Mouse (Mus musculus): ENCODE measurements around the gene Dab2ip. TPM values are rescaled to one million over a fixed set of nuclear protein-coding genes. Genes with fewer than 3 reads are reported as not detected.
A peak's percentile ranks its signal among the peaks of the same experiment; 100 is the strongest.

The Dab2ip gene
- polyA plus RNA-seq, 1 experiment from 2014 or later = 41.4 TPM

DNA sequence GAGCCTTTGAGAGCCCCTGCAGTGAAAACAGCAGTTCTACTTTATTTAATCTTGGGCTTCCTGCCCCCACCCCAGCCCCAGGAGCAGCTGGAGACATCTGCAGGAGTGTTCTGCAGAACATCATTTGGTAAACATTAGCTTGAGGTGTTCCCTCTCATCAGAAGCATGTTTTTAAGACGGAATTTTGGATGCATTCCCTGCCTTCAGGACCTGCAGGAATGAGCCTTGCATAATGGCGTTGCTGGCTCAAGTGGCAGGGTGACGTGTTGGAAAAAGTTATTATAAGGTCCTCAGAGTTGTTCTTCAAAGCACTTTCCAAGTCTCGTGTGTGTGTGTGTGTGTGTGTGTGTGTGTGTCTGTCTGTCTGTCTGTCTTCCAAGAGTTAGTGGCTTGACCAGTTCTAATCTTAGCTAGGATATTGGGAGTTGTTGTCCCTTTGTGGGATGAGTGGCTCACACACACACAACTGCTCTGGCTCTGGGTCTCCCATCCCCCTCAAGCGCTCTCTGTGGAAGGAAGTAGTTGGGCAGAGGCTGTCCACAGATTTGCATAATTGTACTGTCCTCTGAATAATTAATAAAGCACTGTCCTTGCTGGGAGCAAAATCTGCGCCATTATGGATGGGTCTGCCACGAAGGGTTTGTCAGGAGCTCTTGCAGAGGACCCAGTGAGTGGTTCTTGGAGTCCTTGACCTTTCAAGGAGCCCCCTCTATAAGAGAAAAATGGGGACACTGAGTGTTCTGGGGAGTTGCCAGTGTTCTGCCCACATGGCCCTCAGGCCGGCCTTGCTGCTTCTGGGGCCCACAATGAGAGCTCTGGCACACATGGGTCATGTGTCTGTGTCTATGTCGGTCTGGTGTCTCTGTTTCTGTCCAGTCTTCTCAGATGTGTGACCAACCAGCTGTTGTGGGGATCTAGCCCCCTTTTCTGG is 114.2 kb downstream of the Dab2ip start:
- Histone ChIP-seq H3K4me3 (replicated peaks; ENCODE audit: low read depth, low read length) (no peak overlapping the region), H3K9me3 (replicated peaks; ENCODE audit: low read length) (no peaks in the 10 kb centered on the region), H3K9ac (ENCODE audit: low read depth, low read length) (no peak overlapping the region), H3K4me2 (ENCODE audit: low read length) (no peak overlapping the region), H3K4me1 (replicated peaks; ENCODE audit: insufficient read depth, low read length) (peaks cover 54% of the 10 kb centered on the region), H3K36me3 (ENCODE audit: insufficient read depth, low read length) (no peaks in the 10 kb centered on the region), H3K27me3 (ENCODE audit: insufficient read depth, low read length) (no peaks in the 10 kb centered on the region), H3K27ac (no peak overlapping the region)
- ATAC-seq (replicated peaks; ENCODE audit: low FRiP score, low read depth) = no peak
- WGBS = 65% methylated on average over 9 of the region's 9 CpGs
- no peak for TF ChIP-seq CTCF (IDR thresholded peaks at IDR 0.05; ENCODE audit: low read depth)
- peak; percentile 33 for DNase-seq (ENCODE audit: low spot score)

DNA sequence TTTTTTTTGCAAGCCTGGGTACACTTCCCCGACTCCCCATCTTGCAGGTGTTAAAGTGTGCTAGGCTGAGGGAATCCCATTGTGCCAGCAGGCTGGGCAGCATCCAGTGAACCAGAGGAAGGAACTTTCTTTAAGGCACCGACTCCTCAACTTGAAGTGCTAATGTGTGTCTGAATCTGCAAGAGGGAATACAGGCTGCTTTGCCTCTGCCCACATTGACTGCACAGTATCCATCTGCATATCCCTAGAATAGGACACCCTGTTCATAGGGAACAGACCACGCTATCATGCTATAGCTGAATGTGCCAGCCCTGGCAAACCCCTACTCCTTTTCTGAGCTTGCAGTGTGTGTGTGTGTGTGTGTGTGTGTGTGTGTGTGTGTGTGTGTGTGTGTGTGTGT is 115.1 kb downstream of the Dab2ip start:
- no peaks in the 10 kb centered on the region for H3K36me3 ChIP-seq (ENCODE audit: insufficient read depth, low read length)
- no peak overlapping the region for H3K9ac ChIP-seq (ENCODE audit: low read depth, low read length)
- no peaks in the 10 kb centered on the region for H3K27me3 ChIP-seq (ENCODE audit: insufficient read depth, low read length)
- no peak for ATAC-seq (replicated peaks; ENCODE audit: low FRiP score, low read depth)
- DNase-seq (ENCODE audit: low spot score) = no peak
- TF ChIP-seq CTCF (IDR thresholded peaks at IDR 0.05; ENCODE audit: low read depth) = no peak
- H3K4me2 ChIP-seq (ENCODE audit: low read length) = no peak overlapping the region
- 81% methylated on average over 3 of the region's 3 CpGs for WGBS
- H3K9me3 ChIP-seq (replicated peaks; ENCODE audit: low read length) = no peaks in the 10 kb centered on the region
- H3K27ac ChIP-seq = no peak overlapping the region
- H3K4me3 ChIP-seq (replicated peaks; ENCODE audit: low read depth, low read length) = no peak overlapping the region
- peaks cover 64% of the 10 kb centered on the region for H3K4me1 ChIP-seq (replicated peaks; ENCODE audit: insufficient read depth, low read length)

DNA sequence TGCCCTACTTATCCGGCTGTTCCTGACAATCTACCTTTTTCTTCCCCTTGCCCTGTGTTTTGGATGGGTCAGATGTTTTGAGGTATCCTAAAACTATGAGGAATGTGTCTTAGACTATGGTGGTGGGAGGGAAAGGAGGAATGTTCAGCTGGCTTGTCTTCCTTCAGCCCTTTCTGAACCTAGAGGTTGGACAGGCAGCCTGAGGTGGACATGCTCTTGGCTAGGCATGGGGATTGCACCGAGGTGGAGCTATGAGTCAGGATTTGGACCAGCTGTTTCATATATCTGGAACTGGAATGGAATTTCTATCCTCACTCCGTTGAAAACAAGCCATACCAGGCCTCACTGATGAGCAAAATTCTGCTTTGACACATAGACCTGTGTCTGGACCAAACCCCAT is 115.9 kb downstream of the Dab2ip start:
- Histone ChIP-seq H3K9ac (ENCODE audit: low read depth, low read length) (no peak overlapping the region), H3K4me3 (replicated peaks; ENCODE audit: low read depth, low read length) (no peak overlapping the region), H3K36me3 (ENCODE audit: insufficient read depth, low read length) (no peaks in the 10 kb centered on the region), H3K4me2 (ENCODE audit: low read length) (no peak overlapping the region), H3K27me3 (ENCODE audit: insufficient read depth, low read length) (no peaks in the 10 kb centered on the region), H3K9me3 (replicated peaks; ENCODE audit: low read length) (no peaks in the 10 kb centered on the region), H3K27ac (no peak overlapping the region), H3K4me1 (replicated peaks; ENCODE audit: insufficient read depth, low read length) (peaks cover 67% of the 10 kb centered on the region)
- ATAC-seq (replicated peaks; ENCODE audit: low FRiP score, low read depth) (no peak), DNase-seq (ENCODE audit: low spot score) (peak; percentile 19)
- no peak for TF ChIP-seq CTCF (IDR thresholded peaks at IDR 0.05; ENCODE audit: low read depth)
- WGBS = 58% methylated on average over 3 of the region's 3 CpGs

DNA sequence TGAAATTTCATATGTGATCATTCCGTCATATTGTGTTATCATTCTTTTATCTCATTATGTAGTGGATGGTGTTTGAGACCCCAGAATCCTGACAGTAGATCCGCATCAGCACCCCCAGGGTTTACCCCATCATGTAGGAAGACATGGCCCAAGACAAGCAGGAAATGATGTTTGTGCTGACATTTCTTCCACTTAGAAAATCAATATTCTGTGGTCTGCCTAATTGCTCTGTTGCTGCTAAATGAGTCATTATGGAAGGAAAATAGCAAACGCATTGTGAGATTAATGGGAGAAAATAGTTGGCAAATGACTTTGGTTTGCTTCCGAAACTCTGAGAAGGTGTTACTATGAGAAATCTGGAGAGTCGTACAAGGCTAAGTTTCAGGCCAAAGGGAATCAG is 116.4 kb downstream of the Dab2ip start:
- H3K4me2 ChIP-seq (ENCODE audit: low read length) = no peak overlapping the region
- TF ChIP-seq CTCF (IDR thresholded peaks at IDR 0.05; ENCODE audit: low read depth) = no peak
- H3K36me3 ChIP-seq (ENCODE audit: insufficient read depth, low read length) = no peaks in the 10 kb centered on the region
- DNase-seq (ENCODE audit: low spot score) (no peak), ATAC-seq (replicated peaks; ENCODE audit: low FRiP score, low read depth) (no peak)
- no peak overlapping the region for H3K4me3 ChIP-seq (replicated peaks; ENCODE audit: low read depth, low read length)
- H3K27ac ChIP-seq = no peak overlapping the region
- WGBS = 85% methylated on average over 5 of the region's 5 CpGs
- H3K9me3 ChIP-seq (replicated peaks; ENCODE audit: low read length) = no peaks in the 10 kb centered on the region
- H3K4me1 ChIP-seq (replicated peaks; ENCODE audit: insufficient read depth, low read length) = peaks cover 65% of the 10 kb centered on the region
- no peaks in the 10 kb centered on the region for H3K27me3 ChIP-seq (ENCODE audit: insufficient read depth, low read length)
- H3K9ac ChIP-seq (ENCODE audit: low read depth, low read length) = no peak overlapping the region

DNA sequence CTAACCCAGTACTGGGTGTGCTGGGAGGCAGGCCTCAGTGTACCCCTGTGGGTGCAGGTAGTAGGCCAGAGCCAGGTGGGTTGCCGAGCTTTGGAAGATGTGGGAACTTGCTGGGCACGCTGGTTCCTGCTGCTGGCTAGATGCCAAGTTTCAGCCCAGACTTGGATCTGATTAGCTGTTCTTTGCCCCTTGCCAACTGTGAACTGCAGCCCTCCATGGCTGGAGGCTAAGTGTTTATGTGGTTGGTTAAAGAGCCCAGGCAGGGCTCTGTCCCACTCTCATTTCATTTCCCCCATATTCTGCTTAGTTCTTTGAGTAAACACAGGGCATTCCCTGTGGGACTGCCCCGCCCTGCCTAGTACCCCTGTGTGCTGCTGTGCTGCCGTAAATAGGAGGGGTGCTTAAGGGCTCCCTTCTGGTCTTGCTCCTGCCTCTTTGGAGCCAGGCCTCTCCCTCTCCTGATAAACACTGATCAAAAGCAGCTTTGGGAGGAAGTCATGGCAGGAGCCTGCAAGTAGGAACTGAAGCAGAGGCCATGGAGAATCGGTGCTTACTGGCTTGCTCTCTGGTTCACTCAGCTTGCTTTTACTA is 118.1 kb downstream of the Dab2ip start:
- peaks cover 82% of the 10 kb centered on the region for H3K4me1 ChIP-seq (replicated peaks; ENCODE audit: insufficient read depth, low read length)
- no peaks in the 10 kb centered on the region for H3K36me3 ChIP-seq (ENCODE audit: insufficient read depth, low read length)
- WGBS = 34% methylated on average over 5 of the region's 5 CpGs
- no peak overlapping the region for H3K4me3 ChIP-seq (replicated peaks; ENCODE audit: low read depth, low read length)
- no peak for ATAC-seq (replicated peaks; ENCODE audit: low FRiP score, low read depth)
- no peaks in the 10 kb centered on the region for H3K9me3 ChIP-seq (replicated peaks; ENCODE audit: low read length)
- no peak for TF ChIP-seq CTCF (IDR thresholded peaks at IDR 0.05; ENCODE audit: low read depth)
- H3K4me2 ChIP-seq (ENCODE audit: low read length) = 0 out of 2 replicates have a peak overlapping the region, but pooled peaks have one; percentile 7
- no peak overlapping the region for H3K9ac ChIP-seq (ENCODE audit: low read depth, low read length)
- peak overlapping the region; percentile 57 for H3K27ac ChIP-seq
- DNase-seq (ENCODE audit: low spot score) = peak; percentile 25
- no peaks in the 10 kb centered on the region for H3K27me3 ChIP-seq (ENCODE audit: insufficient read depth, low read length)

DNA sequence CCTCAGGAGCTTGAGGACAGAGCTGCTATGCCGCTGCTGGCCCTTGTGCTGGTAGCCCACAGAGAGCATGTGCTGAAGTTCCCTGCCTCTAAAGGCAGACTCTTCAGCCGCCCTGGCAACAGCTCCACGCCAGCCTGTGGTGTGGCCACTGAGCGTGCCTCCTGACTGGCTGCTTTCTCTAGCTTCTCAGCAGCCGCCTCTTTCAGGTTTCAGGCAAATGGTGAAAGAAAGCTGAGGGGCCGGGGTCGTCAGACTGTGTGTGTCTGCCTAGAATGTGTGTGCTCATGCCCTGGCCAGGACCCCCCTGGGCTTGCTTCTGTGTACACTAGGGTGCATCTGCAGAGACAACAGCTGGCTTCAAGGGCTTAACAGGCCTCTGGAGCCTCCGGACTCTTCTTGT is 119.8 kb downstream of the Dab2ip start:
- no peaks in the 10 kb centered on the region for H3K27me3 ChIP-seq (ENCODE audit: insufficient read depth, low read length)
- H3K9ac ChIP-seq (ENCODE audit: low read depth, low read length) = no peak overlapping the region
- peak overlapping the region; percentile 42 for H3K27ac ChIP-seq
- DNase-seq (ENCODE audit: low spot score) = peak; percentile 40
- ATAC-seq (replicated peaks; ENCODE audit: low FRiP score, low read depth) = no peak
- no peak overlapping the region for H3K4me2 ChIP-seq (ENCODE audit: low read length)
- no peak for TF ChIP-seq CTCF (IDR thresholded peaks at IDR 0.05; ENCODE audit: low read depth)
- H3K4me1 ChIP-seq (replicated peaks; ENCODE audit: insufficient read depth, low read length) = peaks cover 79% of the 10 kb centered on the region
- no peaks in the 10 kb centered on the region for H3K9me3 ChIP-seq (replicated peaks; ENCODE audit: low read length)
- no peak overlapping the region for H3K4me3 ChIP-seq (replicated peaks; ENCODE audit: low read depth, low read length)
- 38% methylated on average over 8 of the region's 8 CpGs for WGBS
- H3K36me3 ChIP-seq (ENCODE audit: insufficient read depth, low read length) = no peaks in the 10 kb centered on the region

Measured in kidney, postnatal 0 days (tissue).